Mouse (Mus musculus) CH12.LX (cell line): ENCODE results near the gene Gna15. TPM values are rescaled to one million over a fixed set of nuclear protein-coding genes. Genes with fewer than 3 reads are reported as not detected.

Experiments
- DNase-seq: peaks from one replicate; pipeline ENCODE4 v3.0.0-alpha.2; 2013; ENCODE audit errors: extremely low read depth
- H3K27ac ChIP-seq: 2 replicates; pipeline ENCODE4 v1.5.1; 2012; ENCODE audit warnings: low read depth, mild to moderate bottlenecking, control low read depth, moderate library complexity; ENCODE audit not compliant: insufficient read depth
- H3K27me3 ChIP-seq: replicated peaks from 2 replicates; pipeline ENCODE3; 2012; ENCODE audit warnings: inconsistent platforms
- H3K36me3 ChIP-seq, 2 experiments: replicated peaks in 1 of 2; 2 replicates each; pipeline versions ENCODE3 to v1.6.1; 2012; ENCODE audit warnings: inconsistent platforms in 1 of 2, low read length in 1 of 2, mild to moderate bottlenecking in 1 of 2, mixed read lengths in 1 of 2, moderate library complexity in 1 of 2; ENCODE audit not compliant: control insufficient read depth in 1 of 2, insufficient read depth in 1 of 2
- H3K4me1 ChIP-seq, 2 experiments: 2 replicates each; pipeline ENCODE4 v1.6.1; 2012; ENCODE audit warnings: inconsistent platforms in 1 of 2, moderate library complexity in 1 of 2; ENCODE audit not compliant: insufficient read depth in 2 of 2, control insufficient read depth in 1 of 2
- H3K4me2 ChIP-seq: 2 replicates; pipeline ENCODE4 v1.6.1; 2012; ENCODE audit warnings: low read depth, mild to moderate bottlenecking, control low read depth; ENCODE audit not compliant: poor library complexity, insufficient read depth, severe bottlenecking
- H3K4me3 ChIP-seq, 3 experiments: fragments of 150-350 bp in 1 of 3; sonication (generic) in 1 of 3; replicated peaks in 1 of 3; 2 replicates each; pipeline versions ENCODE3 to v1.5.1; 2011 to 2012; ENCODE audit warnings: low read depth in 2 of 3, low read length in 2 of 3, mild to moderate bottlenecking in 2 of 3, moderate library complexity in 2 of 3, control low read depth in 1 of 3, improper control_type of control experiment in 1 of 3, inconsistent platforms in 1 of 3, mixed read lengths in 1 of 3; ENCODE audit not compliant: poor library complexity in 1 of 3
- H3K79me2 ChIP-seq: replicated peaks from 2 replicates; pipeline ENCODE4 v1.6.1; 2012; ENCODE audit warnings: mild to moderate bottlenecking, moderate library complexity; ENCODE audit not compliant: control insufficient read depth, poor library complexity, insufficient read depth, severe bottlenecking; ENCODE audit errors: extremely low read depth
- H3K9ac ChIP-seq: 2 replicates; pipeline ENCODE4 v1.6.1; 2012; ENCODE audit warnings: low read depth, mild to moderate bottlenecking, control low read depth, moderate library complexity; ENCODE audit not compliant: insufficient read depth
- H3K9me3 ChIP-seq: replicated peaks from 2 replicates; pipeline ENCODE3; 2012; ENCODE audit warnings: low read length, inconsistent platforms, mixed read lengths
- BHLHE40 ChIP-seq: IDR thresholded peaks from 2 replicates; pipeline ENCODE4 v1.6.1; 2011; ENCODE audit warnings: mild to moderate bottlenecking, low read depth, low read length, improper control_type of control experiment
- GABPA ChIP-seq: IDR thresholded peaks from 2 replicates; pipeline ENCODE4 v1.6.1; 2012; ENCODE audit warnings: low read depth, low read length, improper control_type of control experiment, inconsistent platforms; ENCODE audit not compliant: insufficient replicate concordance
- HCFC1 ChIP-seq: IDR thresholded peaks from 2 replicates; pipeline ENCODE4 v1.6.1; 2012; ENCODE audit warnings: low read depth, mild to moderate bottlenecking, inconsistent platforms, low read length, improper control_type of control experiment
- IRF4 ChIP-seq: IDR thresholded peaks from 2 replicates; pipeline ENCODE4 v1.6.1; 2014; ENCODE audit warnings: low read depth, mild to moderate bottlenecking, inconsistent platforms, low read length, improper control_type of control experiment
- KAT2A ChIP-seq: IDR thresholded peaks from 2 replicates; pipeline ENCODE4 v1.6.1; 2012; ENCODE audit warnings: low read length, improper control_type of control experiment, inconsistent platforms; ENCODE audit not compliant: insufficient replicate concordance
- MAFK ChIP-seq: IDR thresholded peaks from 2 replicates; pipeline ENCODE4 v1.6.1; 2011; ENCODE audit warnings: low read length, improper control_type of control experiment; ENCODE audit not compliant: insufficient replicate concordance
- MXI1 ChIP-seq: IDR thresholded peaks from 2 replicates; pipeline ENCODE4 v1.6.1; 2011; ENCODE audit warnings: mild to moderate bottlenecking, low read depth, low read length, improper control_type of control experiment
- NRF1 ChIP-seq: IDR thresholded peaks from 2 replicates; pipeline ENCODE4 v1.6.1; 2014; ENCODE audit warnings: low read depth, mild to moderate bottlenecking, inconsistent platforms, low read length, improper control_type of control experiment, moderate library complexity
- RAD21 ChIP-seq: IDR thresholded peaks from 2 replicates; pipeline ENCODE4 v1.6.1; 2011; ENCODE audit warnings: low read depth, mild to moderate bottlenecking, low read length, improper control_type of control experiment, moderate library complexity
- SIN3A ChIP-seq: IDR thresholded peaks from 2 replicates; pipeline ENCODE4 v1.6.1; 2012; ENCODE audit warnings: low read length, improper control_type of control experiment, inconsistent platforms
- USF1 ChIP-seq: IDR thresholded peaks from 2 replicates; pipeline ENCODE4 v1.6.1; 2014; ENCODE audit warnings: low read depth, mild to moderate bottlenecking, inconsistent platforms, low read length, improper control_type of control experiment
- USF2 ChIP-seq: conservative IDR thresholded peaks from 2 replicates; pipeline ENCODE4 v1.6.1; 2011; ENCODE audit warnings: low read depth, low read length, improper control_type of control experiment
- ZMIZ1 ChIP-seq: IDR thresholded peaks from 2 replicates; pipeline ENCODE4 v1.6.1; 2012; ENCODE audit warnings: low read depth, mild to moderate bottlenecking, inconsistent platforms, low read length, improper control_type of control experiment
- ZNF384 ChIP-seq: IDR thresholded peaks from 2 replicates; pipeline ENCODE4 v1.6.1; 2012; ENCODE audit warnings: low read depth, low read length, improper control_type of control experiment, inconsistent platforms
- dilution Hi-C: fragments of 300-500 bp; cut with MboI; formaldehyde crosslinking; loops from 2 replicates; pipeline ENCODE4 v1.14.3; 2020; ENCODE audit warnings: low sequenced_read_pairs; ENCODE audit not compliant: extremely low pct_unique_long_range_greater_than_20kb, extremely low pct_ligation_motif_present
- in situ Hi-C: fragments of 300-500 bp; cut with MboI; formaldehyde crosslinking; loops from 3 replicates; pipeline ENCODE4 v1.14.3; 2019; ENCODE audit warnings: low sequenced_read_pairs, low pct_ligation_motif_present, low pct_unique_long_range_greater_than_20kb, mixed read lengths
- polyA plus RNA-seq: library from polyadenylated mRNA; unstranded; fragments of >175 nt; gene quantifications from 2 replicates; pipeline ENCODE4 v1.2.1, GENCODE M21; 2012; ENCODE audit warnings: low read depth; ENCODE audit not compliant: insufficient read length
- total RNA-seq, 2 experiments: library from RNA; depleted of rRNA; stranded (reverse); fragments of 300-350 nt in 1 of 2; fragments of >200 nt in 1 of 2; gene quantifications; 2 replicates each; pipeline ENCODE4 v1.2.3; 2012 to 2014

The Gna15 gene
- total and polyA plus RNA-seq, 3 experiments: 5.2 to 10.0 (median 5.2) TPM

- Histone ChIP-seq H3K4me1 (peaks cover 5 to 8% of the 10 kb centered on the region in 2 experiments; a peak in 3 of 4 replicates), H3K36me3 (peaks cover 8 to 25% of the 10 kb centered on the region in 2 experiments), H3K79me2 (peaks cover 14% of the 10 kb centered on the region; the same call in 1 of the 2 replicates), H3K9me3 (no peaks in the 10 kb centered on the region), H3K9ac (no peak overlapping the region), H3K4me2 (no peak overlapping the region), H3K27ac (no peak overlapping the region), H3K4me3 (no peak overlapping the region), H3K27me3 (peaks cover 82% of the 10 kb centered on the region)
- dilution Hi-C loops (no loop called here), in situ Hi-C loops (loop anchor here (5.0 kb wide), 1 partner anchor 38 kb away; the partner anchor contains the start of gene Tle6)
- TF ChIP-seq USF2 (no peak), GABPA (no peak), ZMIZ1 (no peak), KAT2A (no peak)
- DNase-seq: no peak
Measured at GRCm38 (mm10) chr10:81564216-81564615, 40.2 kb upstream of the Gna15 start.

DNA sequence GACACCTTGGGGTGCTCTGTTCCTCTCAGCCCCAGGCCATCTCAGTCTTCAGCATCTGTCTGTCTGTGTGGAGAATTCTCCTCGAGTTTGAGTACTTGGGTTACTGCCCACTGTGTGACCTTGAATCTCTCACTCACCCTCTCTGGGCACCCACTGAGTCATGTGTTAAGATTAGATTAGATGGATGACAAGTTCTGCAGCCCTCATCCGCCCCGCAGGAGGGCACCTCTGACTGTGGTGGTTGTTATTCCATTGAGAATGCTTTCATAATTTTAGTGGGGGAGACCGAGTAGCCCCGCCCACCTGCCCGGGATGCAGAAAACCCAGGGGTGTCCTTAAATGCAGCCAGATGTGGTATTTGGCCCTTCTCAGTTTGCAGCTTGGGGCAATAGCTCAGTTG is 39.5 kb upstream of the Gna15 start:
- no peaks in the 10 kb centered on the region for H3K9me3 ChIP-seq
- dilution Hi-C loops (no loop called here), in situ Hi-C loops (loop anchor here (5.0 kb wide), 1 partner anchor 39 kb away; the partner anchor contains the start of gene Tle6)
- H3K4me3 ChIP-seq: no peak overlapping the region
- no peak for DNase-seq
- no peak overlapping the region for H3K9ac ChIP-seq
- H3K27ac ChIP-seq: no peak overlapping the region
- no peak overlapping the region for H3K4me2 ChIP-seq
- peaks cover 14% of the 10 kb centered on the region; the same call in 1 of the 2 replicates for H3K79me2 ChIP-seq
- peaks cover 8 to 25% of the 10 kb centered on the region in 2 experiments for H3K36me3 ChIP-seq
- peaks cover 5 to 8% of the 10 kb centered on the region in 2 experiments; a peak in 3 of 4 replicates for H3K4me1 ChIP-seq
- peaks cover 80% of the 10 kb centered on the region for H3K27me3 ChIP-seq
- no peak for TF ChIP-seq NRF1
- no peak for TF ChIP-seq SIN3A
- TF ChIP-seq RAD21: no peak
- TF ChIP-seq HCFC1: no peak
- TF ChIP-seq ZNF384: no peak
- no peak for TF ChIP-seq USF2
- no peak for TF ChIP-seq MAFK
- TF ChIP-seq MXI1: no peak
- no peak for TF ChIP-seq BHLHE40
- TF ChIP-seq USF1: no peak
- no peak for TF ChIP-seq IRF4
- TF ChIP-seq ZMIZ1: no peak
